Mouse (Mus musculus): ENCODE measurements around the gene Acot7.

Acot7 gene

DNA sequence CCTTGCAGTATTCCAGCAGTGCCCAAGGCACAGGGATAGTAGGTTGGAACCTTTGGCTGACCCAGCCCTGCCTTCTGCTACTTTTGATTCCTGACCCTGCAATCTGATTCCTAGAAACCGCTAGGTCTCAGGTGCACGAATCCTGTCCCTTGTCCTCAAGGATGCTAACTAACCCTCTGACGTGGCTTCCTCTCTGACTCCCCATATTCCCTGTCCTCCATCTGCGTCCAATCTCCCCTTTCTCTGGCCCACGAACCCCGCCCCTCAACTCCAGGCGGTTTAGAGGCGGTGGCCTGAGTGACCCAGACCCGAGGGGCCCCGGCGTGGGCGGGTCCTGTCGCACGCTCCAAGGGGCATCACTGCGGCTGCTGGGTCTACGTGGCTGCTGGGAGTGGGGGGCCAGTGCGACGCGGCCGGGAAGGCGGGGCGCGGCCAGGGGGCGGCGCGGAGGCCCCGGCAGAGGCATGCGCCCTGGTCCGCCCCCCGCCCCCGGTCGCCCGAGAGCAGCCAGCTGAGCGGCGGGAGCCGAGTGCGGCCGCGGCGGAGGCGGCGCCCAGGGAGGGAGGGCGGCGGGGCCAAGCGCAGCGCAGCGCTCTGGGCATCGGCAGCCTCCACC lies 95.8 kb downstream of the Acot7 start, which contains the start of gene Gpr153:
Gpr153 (plus strand) TSS at position 612 of the 616 bp plus-strand sequence.
- DNase-seq (ENCODE audit: low spot score): no peak

DNA sequence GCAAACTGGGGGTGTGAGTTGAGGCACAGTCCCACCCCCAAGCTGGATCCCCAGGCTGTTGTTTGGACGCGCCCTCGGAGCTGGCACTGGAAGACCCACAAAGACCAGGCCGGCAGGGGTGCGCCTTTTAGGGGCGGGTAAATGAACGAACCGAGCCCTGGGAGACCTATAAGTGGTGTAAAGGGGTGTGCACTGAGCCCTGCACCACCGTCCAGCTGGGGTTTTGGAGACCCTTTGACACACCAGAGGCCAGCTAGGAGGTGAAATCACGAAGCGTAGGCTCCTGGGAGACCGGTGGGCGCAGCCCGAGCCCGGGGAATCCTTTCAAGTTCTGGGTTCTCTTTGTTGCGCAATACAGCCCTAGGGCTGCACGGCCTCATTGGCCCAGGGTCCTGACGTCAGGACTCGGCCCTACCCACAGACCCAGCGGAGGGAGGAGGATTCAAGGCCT lies 96.8 kb downstream of the Acot7 start:
- DNase-seq (ENCODE audit: low spot score): no peak

DNA sequence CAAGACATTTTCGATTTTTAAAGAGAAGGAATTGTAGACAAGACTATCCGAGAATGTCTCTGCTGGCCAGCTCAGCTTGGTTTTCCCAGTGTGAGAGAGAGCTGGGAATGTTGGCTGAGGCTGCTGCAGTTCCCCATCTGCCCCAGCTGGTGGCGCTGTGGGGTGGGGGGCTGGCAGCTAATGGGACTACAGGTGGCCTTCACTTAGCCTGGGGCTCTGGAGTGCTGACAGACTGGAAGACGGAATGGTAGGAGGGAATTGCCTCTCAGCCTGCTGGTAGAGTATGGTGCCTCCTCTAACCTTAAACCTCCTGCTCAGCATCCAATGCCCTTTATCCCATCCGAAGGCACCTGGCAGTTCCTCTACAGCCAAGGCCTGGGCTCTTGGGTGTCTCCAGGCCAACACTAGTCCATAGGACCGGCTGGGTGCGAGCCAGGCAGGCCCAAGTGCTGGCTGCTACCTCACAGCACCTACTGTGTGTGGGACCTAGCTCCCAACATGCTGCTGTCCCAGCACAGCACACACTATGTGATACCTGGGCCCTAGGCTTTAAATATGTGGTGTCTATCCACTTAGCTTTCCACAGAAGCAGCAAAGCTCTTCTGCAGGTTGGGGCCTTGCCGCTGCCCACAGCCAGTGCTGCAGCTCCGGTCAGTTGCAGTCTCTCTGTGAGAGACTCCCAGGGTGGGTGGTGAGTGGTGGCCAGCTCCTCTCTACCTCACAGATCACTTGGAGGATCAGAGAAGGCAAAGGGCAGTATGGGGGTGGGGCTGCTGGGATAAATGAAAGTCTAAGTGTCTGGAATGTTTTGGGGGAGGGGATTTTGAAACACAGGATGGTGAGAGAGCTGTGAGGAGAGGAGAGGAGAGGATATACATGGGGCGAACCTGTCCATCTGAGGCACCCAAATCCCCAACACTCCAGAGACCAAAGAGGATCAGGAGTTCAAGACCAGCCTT lies 98.7 kb downstream of the Acot7 start:
- DNase-seq (ENCODE audit: low spot score): no peak

DNA sequence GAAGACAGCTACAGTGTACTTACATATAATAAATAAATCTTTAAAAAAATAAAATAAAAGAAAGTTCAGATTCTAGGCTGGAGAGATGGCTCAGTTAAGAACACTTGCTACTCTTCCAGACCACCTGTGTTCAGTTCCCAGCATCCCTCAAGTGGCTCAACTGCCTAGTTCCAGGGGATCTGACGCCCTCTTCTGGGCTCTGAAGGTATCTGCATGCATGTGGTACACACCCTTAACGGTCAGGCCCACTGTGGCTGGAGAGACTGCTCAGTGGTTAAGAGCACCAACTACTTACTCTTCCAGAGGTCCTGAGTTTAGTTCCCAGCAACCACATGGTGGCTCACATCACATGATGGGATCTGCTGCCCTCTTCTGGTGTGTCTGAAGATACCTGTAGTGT lies 100.0 kb downstream of the Acot7 start:
- no peak for DNase-seq (ENCODE audit: low spot score)

DNA sequence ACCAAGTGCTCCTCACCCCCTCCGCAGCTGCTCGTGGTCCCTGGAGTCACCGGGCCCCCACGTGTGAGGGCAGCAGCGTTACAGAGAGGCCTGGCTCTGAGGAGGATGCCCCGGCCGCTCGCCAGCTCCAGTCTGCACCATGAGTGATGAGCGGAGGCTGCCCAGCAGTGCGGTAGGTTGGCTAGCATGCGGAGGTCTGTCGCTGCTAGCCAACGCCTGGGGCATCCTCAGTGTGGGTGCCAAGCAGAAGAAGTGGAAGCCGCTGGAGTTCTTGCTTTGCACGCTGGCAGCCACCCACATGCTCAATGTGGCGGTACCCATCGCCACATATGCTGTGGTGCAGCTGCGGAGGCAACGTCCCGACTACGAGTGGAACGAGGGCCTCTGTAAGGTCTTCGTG lies 101.1 kb downstream of the Acot7 start:
- DNase-seq (ENCODE audit: low spot score): no peak

DNA sequence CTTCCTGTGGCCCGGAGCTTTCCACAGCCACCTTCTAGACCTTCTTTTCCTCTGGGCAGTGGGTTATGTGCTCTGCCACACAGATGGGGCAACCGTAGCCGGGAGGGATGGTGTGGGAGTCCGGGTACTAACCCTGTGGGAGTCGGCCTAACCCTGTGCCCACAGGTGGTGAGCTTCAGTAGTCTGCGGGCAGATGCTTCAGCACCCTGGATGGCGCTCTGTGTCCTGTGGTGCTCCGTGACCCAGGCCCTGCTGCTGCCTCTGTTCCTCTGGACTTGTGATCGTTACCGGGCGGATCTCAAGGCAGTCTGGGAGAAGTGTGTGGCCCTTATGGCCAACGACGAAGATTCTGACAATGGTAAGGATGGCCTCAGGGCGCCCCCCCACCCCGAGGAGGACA lies 103.7 kb downstream of the Acot7 start:
- DNase-seq (ENCODE audit: low spot score): no peak

DNA sequence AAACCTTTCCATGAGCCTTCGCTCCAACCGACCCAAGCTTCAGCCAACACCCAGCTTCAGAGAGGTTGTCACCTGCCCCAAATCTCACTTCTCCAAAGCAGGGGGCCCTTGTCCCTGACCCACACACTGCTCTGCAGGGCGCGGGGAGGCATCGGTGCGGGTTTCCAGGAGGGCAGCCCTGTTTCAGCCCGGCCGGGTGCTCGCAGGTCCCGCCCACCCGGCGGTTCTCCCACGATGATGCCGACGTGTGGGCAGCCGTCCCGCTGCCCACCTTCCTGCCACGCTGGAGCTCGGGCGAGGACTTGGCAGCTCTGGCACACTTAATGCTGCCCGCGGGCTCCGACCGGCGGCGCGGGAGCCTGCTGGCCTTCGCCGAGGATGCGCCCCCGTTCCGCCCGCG lies 104.8 kb downstream of the Acot7 start:
- no peak for DNase-seq (ENCODE audit: low spot score)

DNA sequence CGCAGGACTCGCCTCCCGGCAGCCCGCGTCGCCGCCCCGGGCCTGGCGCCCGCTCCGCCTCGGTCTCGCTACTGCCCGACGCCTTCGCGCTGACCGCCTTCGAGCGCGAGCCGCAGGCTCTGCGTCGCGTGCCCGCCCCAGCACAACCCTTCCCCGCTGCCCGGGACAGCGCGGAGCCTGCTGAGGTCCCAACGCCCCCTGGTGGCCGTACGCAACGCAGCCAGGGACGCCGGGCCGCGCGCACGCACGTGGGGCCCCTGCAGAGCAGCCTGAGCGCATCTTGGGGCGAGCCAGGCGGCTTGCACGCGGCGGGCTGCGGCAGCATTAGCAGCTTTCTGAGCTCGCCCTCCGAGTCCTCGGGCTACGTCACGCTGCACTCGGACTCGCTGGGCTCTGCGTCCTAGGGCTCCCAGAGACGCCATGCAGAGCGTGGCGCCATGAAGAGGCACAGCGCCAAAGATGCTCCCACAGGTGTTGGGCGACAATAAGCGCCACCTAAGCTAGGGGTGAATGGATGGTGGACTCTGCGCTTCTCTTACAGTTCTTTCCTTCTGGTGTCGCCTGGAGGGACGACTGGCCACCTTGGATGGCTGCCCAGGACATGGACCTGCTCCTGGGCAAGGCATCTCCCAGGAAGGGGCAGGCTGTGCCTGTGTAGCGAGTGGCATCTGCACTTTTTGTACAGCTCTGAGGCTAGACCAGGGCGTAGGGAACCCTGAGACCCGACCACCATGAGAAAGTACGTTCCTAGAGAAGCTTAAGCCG lies 105.4 kb downstream of the Acot7 start:
- DNase-seq (ENCODE audit: low spot score): peak; percentile 57

DNA sequence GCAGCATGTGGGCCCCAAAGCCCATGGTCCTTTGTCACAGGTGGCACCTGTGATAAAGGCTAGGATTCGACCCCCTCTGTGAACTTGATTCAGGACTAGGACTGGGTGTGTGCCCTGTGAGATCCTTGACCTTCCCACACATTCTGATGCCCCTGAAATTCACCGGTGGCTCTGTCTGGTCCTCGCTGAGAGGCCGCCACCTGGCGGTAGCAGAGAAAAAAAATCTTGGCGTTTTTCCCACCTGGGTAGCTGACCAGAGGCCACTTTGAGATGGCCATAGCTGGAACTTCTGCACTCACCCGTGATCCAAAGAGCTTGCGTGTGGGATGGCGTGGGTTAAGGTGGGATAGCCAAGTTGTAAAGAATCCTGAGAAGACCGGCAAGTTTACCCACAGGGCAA lies 107.6 kb downstream of the Acot7 start:
- DNase-seq (ENCODE audit: low spot score): no peak

DNA sequence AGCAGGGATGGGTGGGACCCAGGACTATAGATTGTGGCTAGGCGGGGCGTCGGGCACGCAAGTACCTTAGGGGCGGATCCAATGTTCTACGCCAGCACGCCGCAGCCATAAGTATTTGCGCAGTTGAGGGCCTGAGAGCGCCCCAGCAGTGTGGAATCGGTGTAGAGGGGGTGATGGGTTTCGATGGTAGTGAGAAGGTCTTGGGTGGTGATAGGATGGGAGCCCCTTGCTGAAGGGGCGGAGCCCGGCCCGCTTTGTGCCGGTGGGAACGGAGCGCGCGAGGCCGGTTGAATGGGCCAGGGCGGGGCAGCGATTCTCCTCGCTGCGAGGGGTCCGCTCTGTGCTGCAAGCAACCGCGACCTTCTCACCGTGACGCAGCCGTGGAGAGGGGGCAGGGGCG lies 108.2 kb downstream of the Acot7 start:
- no peak for DNase-seq (ENCODE audit: low spot score)

DNA sequence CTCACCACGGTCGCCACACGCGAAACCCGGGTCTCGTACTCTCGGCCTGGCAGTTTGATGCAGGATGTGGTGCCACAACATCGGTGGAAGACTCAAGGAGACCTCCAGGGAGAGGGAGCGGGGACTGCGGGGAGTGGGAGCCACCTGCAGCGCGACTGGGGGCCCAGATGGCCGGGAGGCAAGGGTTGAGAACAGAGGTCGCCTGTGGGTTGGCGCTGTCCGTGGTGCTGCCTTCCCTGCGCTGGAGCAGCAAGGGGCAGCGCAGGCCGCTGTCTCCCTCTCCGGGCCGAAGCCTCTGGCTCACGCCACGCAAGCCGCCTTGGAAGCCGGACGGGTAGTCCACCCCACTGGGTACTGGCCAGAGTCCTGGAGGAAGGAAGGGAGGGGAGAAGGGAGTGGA lies 109.0 kb downstream of the Acot7 start:
- no peak for DNase-seq (ENCODE audit: low spot score)

DNA sequence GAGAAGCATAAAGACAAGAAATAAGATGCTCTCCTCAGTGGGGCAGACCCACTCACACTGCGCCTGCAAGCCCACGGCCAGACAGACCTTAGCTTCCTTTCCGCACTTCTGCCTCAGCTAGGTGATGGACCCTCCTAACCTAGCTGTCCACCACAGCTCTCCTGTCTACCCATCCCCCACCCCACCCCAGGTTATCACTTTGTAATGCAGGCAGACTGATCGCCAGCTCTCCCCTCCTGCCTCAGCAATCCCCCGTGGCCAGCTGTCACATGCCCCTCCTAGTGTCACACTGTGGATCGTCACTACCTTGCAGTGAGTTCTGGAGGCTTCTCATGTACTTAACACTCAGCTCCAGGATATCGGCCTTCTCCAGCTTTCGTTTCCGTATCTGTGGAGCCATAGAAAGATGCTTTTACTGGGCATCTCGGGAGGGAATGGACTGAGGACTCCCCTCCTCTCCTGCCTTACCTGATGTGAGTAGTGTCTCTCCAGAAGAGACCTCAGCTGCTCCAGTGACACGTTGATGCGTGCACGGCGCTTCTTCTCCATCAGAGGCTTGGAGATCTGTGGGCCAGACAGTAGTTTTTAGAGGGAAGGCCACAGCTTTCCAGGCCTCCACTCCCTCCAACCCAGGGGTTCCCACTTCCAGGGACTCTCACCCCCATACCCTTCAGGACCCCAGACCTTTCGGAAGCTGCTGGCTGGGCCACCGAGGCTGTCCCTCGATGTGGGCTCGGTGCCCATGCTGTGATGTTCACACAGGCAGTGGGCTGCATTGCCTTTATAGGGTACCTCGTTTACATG lies 109.6 kb downstream of the Acot7 start:
- no peak for DNase-seq (ENCODE audit: low spot score)

DNA sequence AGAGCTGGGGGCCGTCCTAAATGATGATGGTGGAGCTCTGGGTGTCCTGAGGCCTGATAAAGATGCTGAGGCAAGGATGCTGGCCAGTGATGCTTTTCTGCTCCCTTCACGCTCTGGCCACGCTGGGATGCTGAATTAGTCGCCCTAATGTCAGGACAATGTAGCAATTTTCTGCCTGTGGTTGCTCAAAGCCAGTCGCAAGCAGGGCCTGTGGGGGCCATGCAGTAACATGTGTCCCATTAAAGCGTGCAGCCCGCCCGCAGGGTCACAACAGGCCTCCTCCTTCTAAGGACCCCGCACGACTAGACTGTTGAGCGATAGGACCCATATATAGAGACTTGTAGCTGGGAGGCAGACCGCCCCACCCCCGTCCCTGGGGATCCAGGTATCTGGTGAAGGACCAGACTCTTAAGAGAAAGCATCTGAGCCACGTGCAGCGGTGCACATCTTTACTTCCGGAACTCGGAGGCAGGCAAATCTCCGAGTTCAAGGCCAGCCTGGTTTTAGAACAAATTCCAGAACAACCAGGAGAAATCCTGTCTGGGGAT lies 110.5 kb downstream of the Acot7 start:
- DNase-seq (ENCODE audit: low spot score): no peak

DNA sequence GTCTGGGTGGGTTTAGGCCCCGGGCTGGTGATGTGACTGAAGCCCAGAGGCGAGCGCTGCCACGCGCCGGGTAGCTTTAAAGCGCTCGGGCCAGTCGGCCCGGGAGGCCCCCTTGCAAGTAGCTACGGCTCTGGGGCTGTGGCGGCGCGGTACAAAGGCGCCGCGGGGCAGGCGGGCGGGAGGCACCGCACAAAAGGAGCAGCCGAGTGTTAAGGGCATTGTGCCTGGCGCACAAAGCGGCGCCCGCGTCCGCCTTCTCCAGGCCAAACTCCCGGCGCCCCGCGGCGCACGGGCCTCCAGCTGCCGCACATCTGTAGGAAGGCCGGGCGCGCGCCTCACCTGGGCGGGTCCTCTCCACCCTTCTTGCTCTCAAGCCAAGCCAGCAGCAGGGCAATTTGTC lies 112.5 kb downstream of the Acot7 start:
- no peak for DNase-seq (ENCODE audit: low spot score)

DNA sequence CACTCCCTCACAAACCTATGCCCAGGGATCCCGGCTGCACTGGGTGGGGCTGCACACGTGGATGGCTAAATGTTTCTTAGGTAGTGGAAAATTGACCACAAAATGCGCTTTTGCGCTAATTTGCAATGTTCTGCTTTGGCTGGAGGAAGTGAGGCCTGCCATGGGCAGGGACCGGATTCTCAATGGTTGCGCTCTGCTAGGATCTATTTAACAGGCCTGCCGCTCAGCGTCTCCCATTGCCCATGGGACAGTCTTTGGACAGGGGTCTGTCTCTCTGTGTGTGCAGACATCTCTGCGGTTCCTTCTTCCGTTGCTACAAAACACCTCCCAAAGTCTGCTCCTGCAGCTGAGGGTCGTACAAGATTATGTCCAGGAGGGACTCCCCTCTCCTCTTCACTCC lies 113.1 kb downstream of the Acot7 start:
- no peak for DNase-seq (ENCODE audit: low spot score)

DNA sequence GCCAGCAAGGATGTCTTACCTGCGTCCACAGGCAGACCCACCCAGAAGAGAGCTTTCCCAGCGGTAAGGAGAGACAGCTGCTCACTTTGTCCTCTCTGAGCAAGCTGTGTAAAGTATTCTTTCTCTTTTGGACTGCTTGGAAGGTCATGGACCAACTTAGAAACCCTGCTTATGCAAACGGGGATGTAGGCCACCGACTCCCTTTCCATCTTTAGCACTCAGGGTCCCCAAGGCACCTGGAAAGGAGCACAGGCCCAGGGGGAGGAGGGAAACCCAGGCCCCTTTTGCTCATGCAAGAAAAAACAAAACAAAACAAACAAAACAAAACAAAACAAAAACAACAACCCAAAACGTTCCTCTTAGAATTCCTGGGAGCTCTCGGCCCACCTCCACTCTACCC lies 113.6 kb downstream of the Acot7 start, which contains the start of gene Hes3:
Hes3 (minus strand) TSS at position 101 of the 400 bp plus-strand sequence.
- DNase-seq (ENCODE audit: low spot score): no peak

DNA sequence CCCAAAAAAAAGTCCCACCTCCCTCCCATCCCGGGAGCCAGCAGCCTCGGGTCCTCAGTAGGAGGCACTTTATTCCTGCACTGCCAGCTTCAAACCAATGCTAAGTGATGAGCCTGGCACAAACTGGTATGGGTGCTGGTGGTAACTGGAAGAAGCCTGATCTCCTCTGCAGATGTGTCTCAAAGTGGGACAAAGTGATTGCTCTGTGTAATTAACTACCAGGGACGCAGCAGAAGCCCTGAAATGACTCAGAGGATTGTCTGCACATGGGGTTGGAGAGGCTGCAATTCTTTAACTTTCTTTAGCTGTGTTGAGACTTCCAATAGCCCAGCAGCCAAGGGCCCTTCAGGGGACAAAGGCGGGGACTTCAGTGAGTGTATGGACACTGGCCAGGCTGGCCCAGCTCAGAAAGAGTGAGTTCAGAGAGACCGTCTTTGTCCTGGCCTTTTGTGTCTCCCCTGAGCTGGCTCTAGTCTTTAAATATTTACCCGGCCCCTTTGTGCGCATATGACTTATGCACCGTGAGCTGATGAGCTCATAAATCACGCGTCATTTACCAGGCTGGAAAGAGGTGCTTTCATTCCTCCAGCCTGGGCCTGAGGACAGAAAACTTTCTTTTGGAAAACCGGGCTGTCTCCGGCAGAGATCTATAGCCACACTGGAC lies 114.3 kb downstream of the Acot7 start:
- no peak for DNase-seq (ENCODE audit: low spot score)

DNA sequence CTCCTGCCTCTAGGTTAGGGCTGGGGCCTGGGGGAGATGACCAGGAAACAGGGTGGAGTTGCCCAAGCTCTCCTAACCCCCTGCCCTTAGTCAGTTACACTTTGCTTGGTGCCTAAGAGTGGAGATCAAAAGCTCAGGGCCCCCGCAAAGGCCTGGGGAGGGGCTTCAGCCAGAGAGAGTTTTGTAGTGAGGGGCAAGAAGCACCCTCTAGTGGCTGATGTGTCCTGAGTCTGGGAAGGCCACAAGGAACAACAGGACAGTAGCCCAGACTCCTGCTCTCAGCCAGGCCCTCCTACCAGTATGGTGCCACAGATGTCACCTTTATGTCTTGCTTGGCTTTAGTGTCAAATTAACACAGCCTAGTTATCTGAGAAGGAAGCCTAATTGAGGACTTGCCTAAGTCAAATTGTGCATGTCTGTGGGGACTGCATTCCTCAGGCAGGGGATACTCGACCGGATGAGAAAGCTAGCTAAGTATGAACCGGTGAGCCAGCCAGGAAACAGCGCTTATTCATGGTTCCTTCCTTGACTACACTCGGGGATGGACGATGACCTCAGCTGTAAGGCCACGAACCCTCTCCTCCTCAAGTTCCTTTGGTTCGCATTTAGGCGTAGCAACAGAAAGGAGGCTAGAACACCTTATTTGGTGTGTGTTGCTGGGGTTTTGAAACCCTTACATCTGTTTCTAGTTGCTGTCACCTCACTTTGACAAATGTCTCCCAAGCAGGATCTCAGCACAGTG lies 116.4 kb downstream of the Acot7 start:
- no peak for DNase-seq (ENCODE audit: low spot score)

DNA sequence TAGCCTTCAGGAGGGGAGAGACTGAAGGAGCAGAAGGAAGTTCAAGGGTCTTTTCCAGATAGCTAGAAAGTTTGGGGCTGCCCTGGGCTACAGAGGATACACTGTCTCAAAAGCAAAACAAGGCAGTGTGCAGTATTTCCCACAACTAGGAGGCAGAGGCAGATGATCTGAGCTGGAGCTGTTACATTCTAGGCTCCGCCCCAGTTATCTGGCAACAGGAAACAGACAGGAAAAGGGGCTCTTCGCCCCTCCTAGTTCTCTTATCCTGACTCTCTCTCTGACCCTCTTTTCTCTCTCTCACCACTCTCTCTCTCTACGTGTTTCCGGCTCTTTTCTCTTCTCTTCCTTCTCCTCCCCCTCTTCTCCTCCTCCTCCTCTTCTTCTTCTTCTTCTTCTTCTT lies 118.0 kb downstream of the Acot7 start:
- peak; percentile 52 for DNase-seq (ENCODE audit: low spot score)

DNA sequence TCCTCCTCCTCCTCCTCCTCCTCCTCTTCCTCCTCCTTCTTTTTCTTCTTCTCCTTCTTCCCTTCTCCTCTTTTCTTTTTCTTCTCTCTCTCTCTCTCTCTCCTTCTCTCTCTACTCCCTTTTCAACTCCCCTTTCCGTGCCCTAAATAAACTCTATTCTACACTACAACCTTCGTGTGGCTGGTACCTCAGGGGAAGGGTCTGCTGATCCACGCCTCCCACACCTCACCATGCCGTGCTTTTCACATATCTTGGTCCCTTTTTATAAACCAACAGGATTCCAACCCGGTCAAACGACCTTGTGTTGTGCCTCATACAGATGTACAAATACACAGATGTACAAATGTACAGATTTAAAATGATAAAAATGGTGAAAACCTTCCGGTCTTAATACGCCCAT lies 118.4 kb downstream of the Acot7 start:
- DNase-seq (ENCODE audit: low spot score): no peak
